Mouse (Mus musculus): ENCODE measurements around the gene Neurod2.

Gene Neurod2

GRCm38 (mm10) chr11:98332186-98332585 lies 2.7 kb upstream of the Neurod2 start:
- DNase-seq (ENCODE audit: low read depth): no peak

- DNase-seq (ENCODE audit: low read depth): no peak
These were observed 2.0 kb upstream of the Neurod2 start for GRCm38 (mm10) chr11:98331401-98331800.

DNA sequence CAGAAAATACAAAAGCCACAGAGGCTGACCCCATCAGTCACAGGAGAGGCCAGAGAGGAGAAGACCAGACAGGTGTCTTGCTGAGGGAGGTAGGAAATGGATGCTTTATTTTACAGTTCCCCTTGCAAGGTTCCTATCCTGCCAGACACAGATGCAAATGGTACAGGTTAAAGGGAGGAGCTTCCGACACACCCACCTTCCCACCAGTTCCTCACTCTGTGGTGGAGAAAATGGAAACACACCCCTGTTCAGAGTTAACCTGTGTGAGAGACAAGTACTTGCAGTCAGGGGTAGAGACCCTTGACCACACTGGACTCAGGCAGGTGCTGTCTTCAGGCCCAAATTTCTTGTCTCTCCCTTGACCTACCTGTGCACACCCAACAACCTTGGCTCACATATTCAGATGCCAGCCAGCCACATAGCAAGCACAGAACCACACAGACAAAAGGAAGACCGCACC lies 1.3 kb upstream of the Neurod2 start:
- no peak for DNase-seq (ENCODE audit: low read depth)

DNA sequence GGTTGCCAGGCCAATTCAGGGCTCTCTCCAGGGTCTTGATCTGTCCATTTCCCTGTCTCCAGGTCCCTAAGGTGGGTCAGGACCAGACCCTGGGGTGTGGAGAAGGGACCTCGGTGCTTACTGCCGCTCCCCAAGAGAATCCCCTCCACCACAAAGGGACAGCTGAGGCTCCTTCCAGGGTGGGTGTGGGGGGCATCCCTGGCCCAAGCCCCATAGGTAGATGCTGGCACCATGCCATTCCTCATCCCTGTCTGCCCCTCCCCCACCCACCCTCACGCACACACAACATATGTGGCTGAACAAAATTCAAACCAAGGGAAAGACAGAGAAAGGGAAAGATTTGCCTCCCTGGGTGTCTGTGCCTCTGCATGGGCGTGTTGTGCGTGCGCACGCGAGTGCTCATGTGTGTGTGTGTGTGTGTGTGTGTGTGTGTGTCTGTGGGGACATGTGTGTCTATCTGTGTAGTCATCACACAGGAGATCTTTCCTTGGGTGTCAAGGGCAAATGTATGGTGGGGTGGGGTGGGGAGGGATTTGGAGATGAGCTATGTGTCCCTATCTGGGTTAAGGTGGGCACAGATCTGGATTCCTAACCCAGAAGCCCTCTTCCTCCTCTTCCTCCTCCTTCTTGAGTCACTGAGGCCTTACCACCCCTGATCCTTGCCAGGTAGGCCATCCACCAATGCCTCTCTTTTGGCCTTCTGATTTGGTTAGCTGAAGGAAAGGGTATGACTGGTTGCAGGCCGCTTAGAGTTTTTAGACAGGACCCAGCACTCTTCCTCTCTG lies 704 bp upstream of the Neurod2 start:
- DNase-seq (ENCODE audit: low read depth): no peak

- no peak for DNase-seq (ENCODE audit: low read depth)
These were observed 928 bp downstream of the Neurod2 start for GRCm38 (mm10) chr11:98328371-98329069.

DNA sequence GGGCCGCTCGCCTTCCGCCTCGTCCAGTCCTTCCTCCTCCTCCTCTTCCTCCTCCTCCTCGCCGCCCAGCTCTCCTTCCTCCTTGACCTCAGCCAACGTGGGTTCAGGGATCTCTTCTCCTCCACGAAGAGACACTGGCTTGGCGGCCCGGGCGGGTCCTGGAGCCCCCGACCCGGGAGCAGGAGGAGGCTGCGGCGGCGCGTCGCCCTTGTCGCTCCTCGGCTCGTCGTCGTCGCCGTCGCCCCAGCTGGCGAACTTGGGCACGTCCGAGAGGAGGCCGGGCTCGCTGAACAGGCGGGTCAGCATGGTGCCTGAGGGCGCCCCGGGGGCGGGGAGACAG lies 1.4 kb downstream of the Neurod2 start:
- DNase-seq (ENCODE audit: low read depth): no peak

DNA sequence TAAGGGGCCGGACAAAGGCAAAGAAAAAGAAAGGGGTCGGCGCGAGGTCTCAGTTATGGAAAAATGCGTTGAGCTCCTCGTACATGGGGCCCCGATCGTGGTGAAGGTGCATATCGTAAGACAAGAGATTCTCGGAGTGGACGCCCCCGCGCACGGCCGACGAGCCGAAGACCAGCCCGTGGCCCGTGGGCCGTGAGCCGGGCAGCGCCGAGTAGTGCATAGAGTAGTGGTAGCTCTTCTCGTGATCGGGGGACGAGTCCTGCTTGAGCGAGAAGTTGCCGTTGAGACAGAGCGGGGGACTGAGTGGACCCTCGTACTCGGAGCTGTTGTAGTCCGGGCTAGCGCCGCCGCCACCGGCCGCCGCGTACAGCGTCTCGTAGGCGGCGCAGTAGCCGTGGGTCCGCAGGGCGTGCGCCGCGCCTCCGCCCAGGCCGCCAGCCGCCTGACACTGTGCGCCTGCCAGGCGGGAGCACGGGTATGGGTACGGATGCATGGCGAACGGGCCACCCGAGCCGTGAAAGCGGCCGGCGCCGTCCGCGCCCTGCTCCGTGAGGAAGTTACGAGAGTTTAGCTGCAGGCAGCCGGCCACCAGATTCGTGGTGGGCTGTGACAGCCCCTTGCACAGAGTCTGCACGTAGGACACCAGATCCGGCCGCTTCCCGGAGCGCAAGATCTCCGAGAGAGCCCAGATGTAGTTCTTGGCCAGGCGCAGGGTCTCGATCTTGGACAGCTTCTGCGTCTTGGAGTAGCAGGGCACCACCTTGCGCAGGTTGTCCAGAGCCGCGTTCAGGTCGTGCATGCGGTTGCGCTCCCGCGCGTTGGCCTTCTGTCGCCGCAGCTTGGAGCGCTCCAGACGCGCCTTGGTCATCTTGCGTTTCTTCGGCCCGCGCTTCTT lies 2.1 kb downstream of the Neurod2 start:
- DNase-seq (ENCODE audit: low read depth): no peak

DNA sequence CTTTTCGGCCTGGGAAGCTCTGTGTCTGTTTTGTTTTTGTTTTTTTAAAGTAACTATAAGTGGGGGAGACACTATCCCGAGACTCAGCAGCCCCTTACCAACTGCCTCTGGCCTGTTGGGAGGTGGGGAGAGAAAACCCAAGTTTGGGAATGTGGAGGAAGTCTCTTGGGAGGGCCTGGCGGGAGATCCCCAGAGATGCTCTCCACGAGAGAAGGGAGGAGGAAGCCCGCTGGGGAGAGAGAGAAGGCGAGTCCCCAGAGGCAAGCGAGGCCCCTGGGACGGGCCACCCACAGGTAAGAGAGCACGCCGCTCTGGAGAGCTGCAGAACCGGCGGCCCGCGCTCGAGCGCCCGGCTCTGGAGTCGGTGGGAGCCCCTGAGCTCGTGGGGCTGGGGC lies 2.7 kb downstream of the Neurod2 start:
- no peak for DNase-seq (ENCODE audit: low read depth)

- DNase-seq (ENCODE audit: low read depth): no peak
These were observed 3.6 kb downstream of the Neurod2 start for GRCm38 (mm10) chr11:98325821-98326218.

DNA sequence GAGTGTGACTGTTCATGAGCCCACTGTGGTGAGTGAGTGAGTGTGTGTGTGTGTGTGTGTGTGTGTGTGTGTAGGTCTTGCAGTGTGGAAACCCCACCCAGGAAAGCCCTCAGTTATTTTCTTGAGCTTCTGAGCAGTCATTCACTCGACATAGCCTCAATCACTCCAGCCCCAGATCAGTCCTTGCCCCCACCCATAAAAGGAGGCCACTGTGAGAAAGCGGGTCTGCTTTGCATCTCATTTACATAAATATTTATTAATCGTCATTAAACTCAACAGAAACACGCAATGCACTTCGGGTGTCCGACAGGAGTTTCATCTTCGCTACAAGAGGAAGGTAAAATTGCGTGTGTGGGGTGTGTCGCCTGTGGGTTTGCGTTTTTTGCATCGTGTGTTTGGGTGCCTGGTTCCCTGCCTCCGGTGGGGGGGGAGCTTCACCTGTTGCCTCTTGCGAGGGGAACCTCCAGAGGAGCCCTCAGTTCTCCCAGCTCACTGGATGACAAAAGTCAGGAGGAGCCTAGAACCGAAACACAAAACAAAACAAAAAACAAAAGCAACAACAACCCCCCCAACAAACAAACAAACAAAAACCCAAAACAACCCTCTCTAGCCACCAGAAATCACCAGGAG lies 4.1 kb downstream of the Neurod2 start:
- no peak for DNase-seq (ENCODE audit: low read depth)

GRCm38 (mm10) chr11:98323933-98324332 lies 5.5 kb downstream of the Neurod2 start:
- peak; percentile 46 for DNase-seq (ENCODE audit: low read depth)

DNA sequence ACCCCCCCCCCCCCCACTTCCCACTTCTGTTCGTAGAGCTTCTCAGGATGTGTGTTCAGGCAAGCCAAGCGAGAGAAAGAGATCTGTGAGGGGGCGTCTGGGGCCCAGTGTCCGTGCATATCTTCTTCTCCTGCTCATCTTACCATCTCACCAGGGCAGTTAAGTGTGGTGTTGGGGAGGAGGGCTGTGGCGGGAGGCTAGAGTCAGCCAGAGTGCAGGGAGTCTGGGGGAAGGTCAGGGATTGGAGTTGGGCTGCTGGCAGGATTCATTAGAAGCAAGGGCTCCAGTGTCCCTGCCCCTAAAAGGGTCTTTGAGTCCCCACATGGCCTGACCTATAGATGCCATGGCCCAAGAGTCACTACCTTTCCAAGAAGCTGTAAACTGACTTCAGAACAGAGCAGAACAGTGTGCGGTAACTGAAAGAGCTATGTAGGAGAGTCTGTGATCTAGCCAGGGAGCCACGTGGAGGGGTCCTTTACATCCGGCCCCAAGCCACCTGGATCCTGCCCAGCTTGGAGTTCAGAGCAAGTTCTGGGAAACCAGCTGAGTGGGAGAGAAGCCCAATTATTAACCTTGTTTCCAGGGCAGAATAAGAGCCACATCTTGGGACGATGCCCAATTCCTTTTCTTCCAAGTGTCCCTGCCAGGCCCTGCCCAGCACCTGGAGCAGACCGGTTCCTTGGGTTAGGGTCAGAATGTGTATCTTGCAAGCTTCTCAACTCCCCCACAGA lies 6.1 kb downstream of the Neurod2 start:
- no peak for DNase-seq (ENCODE audit: low read depth)

- no peak for DNase-seq (ENCODE audit: low read depth)
These were observed 7.3 kb downstream of the Neurod2 start for GRCm38 (mm10) chr11:98322159-98322558.

DNA sequence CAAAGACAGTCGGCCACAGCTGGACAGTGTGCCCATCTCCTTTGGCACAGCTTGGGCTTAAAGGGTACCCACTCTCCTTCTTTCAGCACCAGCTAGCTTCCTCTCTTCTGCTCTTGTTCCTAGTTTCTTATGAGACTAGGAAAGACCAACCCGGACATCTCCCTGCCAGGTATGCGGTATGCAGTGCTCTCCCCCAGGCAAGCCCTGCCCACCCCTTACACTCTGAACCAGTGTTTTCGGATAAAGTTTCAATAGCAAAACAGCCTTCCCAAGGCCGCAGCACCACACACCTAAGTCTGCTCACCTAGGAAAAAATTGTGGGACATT lies 7.8 kb downstream of the Neurod2 start:
- DNase-seq (ENCODE audit: low read depth): no peak

GRCm38 (mm10) chr11:98320806-98321676 lies 8.4 kb downstream of the Neurod2 start:
- no peak for DNase-seq (ENCODE audit: low read depth)

GRCm38 (mm10) chr11:98320381-98320780 lies 9.1 kb downstream of the Neurod2 start:
- no peak for DNase-seq (ENCODE audit: low read depth)

GRCm38 (mm10) chr11:98319944-98320343 lies 9.5 kb downstream of the Neurod2 start:
- DNase-seq (ENCODE audit: low read depth): no peak

- DNase-seq (ENCODE audit: low read depth): no peak
These were observed 9.9 kb downstream of the Neurod2 start for GRCm38 (mm10) chr11:98319544-98319943.

GRCm38 (mm10) chr11:98319120-98319519 lies 10.3 kb downstream of the Neurod2 start:
- DNase-seq (ENCODE audit: low read depth): no peak

GRCm38 (mm10) chr11:98318421-98319116 lies 10.9 kb downstream of the Neurod2 start:
- no peak for DNase-seq (ENCODE audit: low read depth)
